8 mouse cellular contexts compared by ENCODE assay signal in genomic region chr11:69920266-69921031, GRCm38 (mm10). TPM values are rescaled to one million over a fixed set of nuclear protein-coding genes. Genes with fewer than 3 reads are reported as not detected.
DNase-seq lines count a peak whose midpoint lies in the region; ATAC-seq and TF ChIP-seq lines count a peak whose summit lies in the region.

No protein-coding gene starts in this region.

- TF ChIP-seq RAD21 in MEL (IDR thresholded peaks at IDR 0.05; ENCODE audit: low read depth, low read length), result no peak

- WGBS in midbrain, postnatal 0 days, result under 1% methylated on average over 48 of the region's 65 CpGs

- peak in 1 of 2 experiments; percentile 5; a peak in 1 of 4 replicates for TF ChIP-seq EP300 in MEL (IDR thresholded peaks at IDR 0.05; ENCODE audit: low read depth in 1 of 2, low read length in 2 of 2)

- no peak; the same call in 1 of the 2 replicates for ATAC-seq in midbrain, postnatal 0 days (ENCODE audit: low FRiP score)

- no peaks in the 10 kb centered on the region for H3K27me3 ChIP-seq in MEL (ENCODE audit: control insufficient read depth in 1 of 2, insufficient read depth in 2 of 2, low read length in 2 of 2)
- H3K27me3 ChIP-seq in midbrain, postnatal 0 days (ENCODE audit: insufficient read depth, low read length), result no peaks in the 10 kb centered on the region

- TF ChIP-seq POLR2A in MEL (IDR thresholded peaks at IDR 0.05; ENCODE audit: control insufficient read depth in 1 of 2, insufficient read depth in 1 of 2, low read depth in 1 of 2, low read length in 2 of 2, poor library complexity in 1 of 2), result no peak

- H3K4me2 ChIP-seq in midbrain, postnatal 0 days (ENCODE audit: low read depth, low read length, poor library complexity, severe bottlenecking), result peak overlapping the region; percentile 98

- peak overlapping the region; percentile 80 for H3K27ac ChIP-seq in MEL (ENCODE audit: control insufficient read depth, low read depth, low read length)
- peak overlapping the region; percentile 94 for H3K27ac ChIP-seq in midbrain, postnatal 0 days (ENCODE audit: low read depth, low read length)

- H3K9me3 ChIP-seq in MEL (replicated peaks; ENCODE audit: insufficient read depth, low read length), result no peaks in the 10 kb centered on the region
- H3K9me3 ChIP-seq in midbrain, postnatal 0 days (ENCODE audit: low read length), result no peaks in the 10 kb centered on the region

- peak; percentile 43 for DNase-seq in layer of hippocampus, adult 11-12 months (ENCODE audit: low spot score)
- DNase-seq in layer of hippocampus, adult 9-10 months (ENCODE audit: low spot score), result no peak
- DNase-seq in MEL (ENCODE audit: low read depth, low spot score), result peak; percentile 56
- DNase-seq in embryo, embryonic 10.5 days (ENCODE audit: low spot score), result peak; percentile 62
- DNase-seq in heart, postnatal 14 days, result peak; percentile 21 to 31
- DNase-seq in layer of hippocampus, postnatal 36 days, result peak; percentile 23 to 40
- peak; percentile 15 for DNase-seq in midbrain, postnatal 0 days (ENCODE audit: low spot score)
- no peak for DNase-seq in spleen, adult 12 weeks (ENCODE audit: low spot score)

- TF ChIP-seq CTCF in MEL (IDR thresholded peaks at IDR 0.05 in 2 of 3, conservative IDR thresholded peaks at IDR 0.05 in 1 of 3; ENCODE audit: control insufficient read depth in 1 of 3, insufficient read depth in 1 of 3, low read depth in 2 of 3, low read length in 3 of 3, poor library complexity in 1 of 3, severe bottlenecking in 1 of 3), result no peak
- no peak for TF ChIP-seq CTCF in midbrain, postnatal 0 days (IDR thresholded peaks at IDR 0.05)

- H3K4me3 ChIP-seq in MEL (ENCODE audit: control insufficient read depth in 1 of 2, insufficient read depth in 1 of 2, low read depth in 2 of 2, low read length in 2 of 2), result peak overlapping the region; percentile 73 to 96
- H3K4me3 ChIP-seq in midbrain, postnatal 0 days (ENCODE audit: low read depth, low read length), result peak overlapping the region; percentile 88

- intact Hi-C loops in heart, postnatal 14 days (cut with DNase I), result loop anchor here (2.0 to 5.0 kb wide), 2 partner anchors 40 to 57 kb away; partner anchors contain the start of gene Kctd11

- peaks cover 13 to 43% of the 10 kb centered on the region in 2 experiments for H3K4me1 ChIP-seq in MEL (ENCODE audit: control insufficient read depth in 1 of 2, insufficient read depth in 2 of 2, low read length in 2 of 2)
- H3K4me1 ChIP-seq in midbrain, postnatal 0 days (ENCODE audit: insufficient read depth, low read length), result peaks cover 5% of the 10 kb centered on the region

- H3K9ac ChIP-seq in MEL (ENCODE audit: control insufficient read depth, low read depth, low read length, poor library complexity, severe bottlenecking), result peak overlapping the region; percentile 83
- H3K9ac ChIP-seq in midbrain, postnatal 0 days (replicated peaks; ENCODE audit: low read length, poor library complexity, severe bottlenecking), result peak overlapping the region; percentile 98

- peaks cover 48% of the 10 kb centered on the region for H3K79me2 ChIP-seq in MEL (ENCODE audit: control insufficient read depth, insufficient read depth, low read length, poor library complexity)

- H3K36me3 ChIP-seq in MEL (ENCODE audit: control insufficient read depth in 1 of 2, insufficient read depth in 2 of 2, low read length in 2 of 2), result peaks cover 22 to 54% of the 10 kb centered on the region in 2 experiments
- H3K36me3 ChIP-seq in midbrain, postnatal 0 days (ENCODE audit: insufficient read depth, low read length), result peaks cover 21% of the 10 kb centered on the region

TF ChIP-seq in MEL, 35 proteins besides CTCF, POLR2A, EP300 and RAD21:
- peak; percentile 9; the same call in 1 of the 2 replicates for TF ChIP-seq POLR2AphosphoS5 (IDR thresholded peaks at IDR 0.05; ENCODE audit: borderline replicate concordance, low read depth, low read length)
- no peak for TF ChIP-seq E2F4 (IDR thresholded peaks at IDR 0.05; ENCODE audit: borderline replicate concordance, low read depth, low read length)
- TF ChIP-seq HCFC1 (IDR thresholded peaks at IDR 0.05; ENCODE audit: low read depth, low read length), result no peak
- TF ChIP-seq MAZ (IDR thresholded peaks at IDR 0.05; ENCODE audit: low read depth, low read length), result no peak
- peak; percentile 49; the same call in 1 of the 2 replicates for TF ChIP-seq USF1 (IDR thresholded peaks at IDR 0.05; ENCODE audit: low read depth, low read length)
- no peak for TF ChIP-seq KAT2A (conservative IDR thresholded peaks at IDR 0.05; ENCODE audit: low read depth, low read length)
- no peak for TF ChIP-seq USF2 (IDR thresholded peaks at IDR 0.05; ENCODE audit: borderline replicate concordance in 1 of 2, insufficient read depth in 1 of 2, low read depth in 1 of 2, low read length in 2 of 2)
- peak; percentile 61 for TF ChIP-seq BHLHE40 (IDR thresholded peaks at IDR 0.05; ENCODE audit: borderline replicate concordance, low read depth, low read length)
- TF ChIP-seq GABPA (IDR thresholded peaks at IDR 0.05; ENCODE audit: low read depth, low read length), result no peak
- TF ChIP-seq MXI1 (IDR thresholded peaks at IDR 0.05; ENCODE audit: low read depth, low read length), result peak; percentile 77
- peak; percentile 87 for TF ChIP-seq MAX (IDR thresholded peaks at IDR 0.05; ENCODE audit: low read length)
- peak; percentile 9; the same call in 1 of the 2 replicates for TF ChIP-seq SMC3 (IDR thresholded peaks at IDR 0.05; ENCODE audit: low read depth, low read length)
- no peak for TF ChIP-seq MYB (IDR thresholded peaks at IDR 0.05; ENCODE audit: low read depth, low read length)
- peak; percentile 48; the same call in 1 of the 2 replicates for TF ChIP-seq CHD2 (IDR thresholded peaks at IDR 0.05; ENCODE audit: low read length)
- peak; percentile 87 for TF ChIP-seq MYC (IDR thresholded peaks at IDR 0.05; ENCODE audit: low read depth, low read length)

RNA-seq across cellular contexts. Expression of gene Eif5a, which starts 1.3 kb away (rescaled TPM):
- total RNA-seq in MEL (2012; rRNA removed), result 1,428 and 1,539 TPM in 2 replicates
- polyA plus RNA-seq in MEL (2012; ENCODE audit: insufficient read depth in 1 of 2, insufficient read length in 2 of 2, low read depth in 1 of 2, low replicate concordance in 2 of 2, missing spikeins in 1 of 2), result 1,000 to 10,000 TPM; 1,272 to 3,185 TPM
- 100 to 1,000 TPM; 434 to 455 TPM for total RNA-seq in heart, postnatal 14 days (2021)
- total RNA-seq in layer of hippocampus, postnatal 36 days (2021), result 100 to 1,000 TPM; 416 to 445 TPM
- 452 and 486 TPM in 2 replicates for total RNA-seq in midbrain, postnatal 0 days (2014; rRNA removed)
- 1,054 and 1,096 TPM in 2 replicates for polyA plus RNA-seq in midbrain, postnatal 0 days (2015; fragmentation: Nextera tagmentation; extraction: Ambion mirVana)

RNA-seq across cellular contexts. Expression of gene Gps2, which starts 6.8 kb away (rescaled TPM):
- 64.5 and 78.0 TPM in 2 replicates for total RNA-seq in MEL (2012; rRNA removed)
- polyA plus RNA-seq in MEL (2012; ENCODE audit: insufficient read depth in 1 of 2, insufficient read length in 2 of 2, low read depth in 1 of 2, low replicate concordance in 2 of 2, missing spikeins in 1 of 2), result 100 to 1,000 TPM in 1 of 2 experiments, not detected in 1; 113 TPM
- 10 to 100 TPM; 28.8 to 30.6 TPM for total RNA-seq in heart, postnatal 14 days (2021)
- 10 to 100 TPM; 31.9 to 38.2 TPM for total RNA-seq in layer of hippocampus, postnatal 36 days (2021)
- 45.8 and 47.6 TPM in 2 replicates for total RNA-seq in midbrain, postnatal 0 days (2014; rRNA removed)
- polyA plus RNA-seq in midbrain, postnatal 0 days (2015; fragmentation: Nextera tagmentation; extraction: Ambion mirVana), result 60.3 and 64.3 TPM in 2 replicates

RNA-seq across cellular contexts. Expression of gene Ybx2, which starts 15.1 kb away (rescaled TPM):
- total RNA-seq in MEL (2012; rRNA removed), result 0.33 and 0.50 TPM in 2 replicates
- under 1 TPM in 1 of 2 experiments, not detected in 1; 0.92 TPM for polyA plus RNA-seq in MEL (2012; ENCODE audit: insufficient read depth in 1 of 2, insufficient read length in 2 of 2, low read depth in 1 of 2, low replicate concordance in 2 of 2, missing spikeins in 1 of 2)
- total RNA-seq in heart, postnatal 14 days (2021), result 10 to 100 TPM; 14.4 to 21.8 TPM
- total RNA-seq in layer of hippocampus, postnatal 36 days (2021), result 10 to 100 TPM; 10.9 to 11.1 TPM
- total RNA-seq in midbrain, postnatal 0 days (2014; rRNA removed), result 5.0 and 8.4 TPM in 2 replicates
- polyA plus RNA-seq in midbrain, postnatal 0 days (2015; fragmentation: Nextera tagmentation; extraction: Ambion mirVana), result 3.4 and 4.2 TPM in 2 replicates

RNA-seq across cellular contexts. Expression of gene Neurl4, which starts 19.6 kb away (rescaled TPM):
- 47.3 and 58.0 TPM in 2 replicates for total RNA-seq in MEL (2012; rRNA removed)
- polyA plus RNA-seq in MEL (2012; ENCODE audit: insufficient read depth in 1 of 2, insufficient read length in 2 of 2, low read depth in 1 of 2, low replicate concordance in 2 of 2, missing spikeins in 1 of 2), result 10 to 100 TPM in 1 of 2 experiments, not detected in 1; 50.9 TPM
- 10 to 100 TPM; 43.5 to 45.8 TPM for total RNA-seq in heart, postnatal 14 days (2021)
- 100 to 1,000 TPM; 117 to 118 TPM for total RNA-seq in layer of hippocampus, postnatal 36 days (2021)
- 112 and 118 TPM in 2 replicates for total RNA-seq in midbrain, postnatal 0 days (2014; rRNA removed)
- 15.2 and 16.7 TPM in 2 replicates for polyA plus RNA-seq in midbrain, postnatal 0 days (2015; fragmentation: Nextera tagmentation; extraction: Ambion mirVana)

RNA-seq across cellular contexts. Expression of gene 2810408A11Rik, which starts 19.7 kb away (rescaled TPM):
- total RNA-seq in MEL (2012; rRNA removed), result 0.69 and 0.81 TPM in 2 replicates
- 1 to 10 TPM in 1 of 2 experiments, not detected in 1; 1.3 TPM for polyA plus RNA-seq in MEL (2012; ENCODE audit: insufficient read depth in 1 of 2, insufficient read length in 2 of 2, low read depth in 1 of 2, low replicate concordance in 2 of 2, missing spikeins in 1 of 2)
- 1 to 10 TPM in 1 of 2 experiments, under 1 TPM in 1; 0.95 to 1.1 TPM for total RNA-seq in heart, postnatal 14 days (2021)
- under 1 TPM; 0.46 to 0.95 TPM for total RNA-seq in layer of hippocampus, postnatal 36 days (2021)
- 3.3 and 8.7 TPM in 2 replicates for total RNA-seq in midbrain, postnatal 0 days (2014; rRNA removed)
- polyA plus RNA-seq in midbrain, postnatal 0 days (2015; fragmentation: Nextera tagmentation; extraction: Ambion mirVana), result 4.8 and 6.2 TPM in 2 replicates

Comparison
In these comparisons a context has a peak if more than half of its experiments do, and no peak if none do; other contexts are left out.
1. DNase-seq: peak in layer of hippocampus, adult 11-12 months (single experiment), MEL (single experiment), embryo, embryonic 10.5 days (single experiment), heart, postnatal 14 days (2 of 2), layer of hippocampus, postnatal 36 days (2 of 2) and midbrain, postnatal 0 days (single experiment); none in layer of hippocampus, adult 9-10 months (single experiment) and spleen, adult 12 weeks (single experiment).